Mouse (Mus musculus) kidney, adult 2 months (tissue): ENCODE results near the gene Zfp128.
"Not testable (repeated sequence)": the region's sequence is repeated elsewhere in the genome, so short reads cannot be mapped to it uniquely, and the experiment has no call there.

Experiments used
- CTCF ChIP-seq: fragments of 200-500 bp; conservative IDR thresholded peaks from 2 replicates; pipeline ENCODE4 v1.5.1; 2011; ENCODE audit warnings: low read depth, mild to moderate bottlenecking, control low read depth, low read length, moderate library complexity, mixed read lengths; ENCODE audit not compliant: insufficient read depth, insufficient read length
- POLR2A ChIP-seq: fragments of 200-500 bp; IDR thresholded peaks from one replicate; pipeline ENCODE4 v1.6.1; 2011; ENCODE audit warnings: low read depth, low read length, control low read depth

DNA sequence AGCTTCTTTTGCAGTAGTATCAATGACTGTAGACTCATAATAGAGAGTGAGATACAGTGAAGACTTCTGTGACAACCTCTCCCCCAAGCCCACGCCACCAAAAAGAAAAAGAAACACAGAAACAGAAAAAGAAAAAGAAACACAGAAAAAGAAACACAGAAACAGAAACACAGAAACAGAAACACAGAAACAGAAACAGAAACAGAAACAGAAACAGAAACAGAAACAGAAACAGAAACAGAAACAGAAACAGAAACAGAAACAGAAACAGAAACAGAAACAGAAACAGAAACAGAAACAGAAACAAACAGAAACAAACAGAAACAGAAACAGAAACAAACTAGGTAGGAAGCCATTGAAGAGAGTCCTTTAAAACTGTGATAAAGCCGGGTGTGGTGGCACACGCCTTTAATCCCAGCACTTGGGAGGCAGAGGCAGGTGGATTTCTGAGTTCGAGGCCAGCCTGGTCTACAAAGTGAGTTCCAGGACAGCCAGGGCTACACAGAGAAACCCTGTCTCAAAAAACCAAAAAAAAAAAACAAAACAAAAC, 56.4 kb downstream of the Zfp128 start:
- TF ChIP-seq CTCF, POLR2A: not testable (repeated sequence)
